Mouse (Mus musculus): ENCODE measurements around the gene Tmco4.

DNA sequence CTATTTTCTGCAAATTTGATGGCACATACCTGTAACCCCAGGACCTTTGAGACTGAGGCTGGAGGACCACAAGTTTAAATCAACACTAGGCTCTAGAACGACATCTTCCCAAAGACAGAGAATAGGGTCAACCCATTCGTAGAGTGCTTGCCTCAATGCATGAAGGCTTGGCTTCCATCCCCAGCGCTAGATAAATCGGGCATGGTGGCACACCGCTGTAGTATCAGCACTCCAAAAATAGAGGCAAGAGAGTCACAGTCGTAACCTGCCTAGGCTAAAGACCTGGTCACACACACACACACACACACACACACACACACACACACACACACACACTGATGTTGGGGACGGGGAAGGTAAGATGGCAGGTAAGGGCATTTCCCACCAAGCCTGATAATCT lies 107.6 kb downstream of the Tmco4 start:
- TF ChIP-seq POLR2A (IDR thresholded peaks at IDR 0.05; ENCODE audit: insufficient read depth, low read depth, low read length) = no peak
- no peak for TF ChIP-seq CTCF (IDR thresholded peaks at IDR 0.05)
- TF ChIP-seq EP300 (IDR thresholded peaks at IDR 0.05; ENCODE audit: insufficient read depth, low read depth, low read length) = 0 out of 2 replicates have a peak, but pooled peaks have one; percentile 21
